Mouse (Mus musculus) mouse embryonic stem cell (cell line): ENCODE measurements around the gene Foxa1.

Source experiments
- in situ Hi-C, 2 experiments: fragments of 300-500 bp; cut with MboI; formaldehyde crosslinking; loops; 1 replicate in 1 of 2; 3 replicates in 1 of 2; pipeline ENCODE4 v1.14.3; 2019 to 2020; ENCODE audit warnings: low sequenced_read_pairs in 2 of 2, low pct_unique_long_range_greater_than_20kb in 1 of 2, mixed read lengths in 1 of 2; ENCODE audit not compliant: unreplicated experiment in 1 of 2

The Foxa1 gene

GRCm38 (mm10) chr12:57546415-57547201 is at the start of gene Foxa1:
Gene Foxa1, minus strand, starts transcription at chr12:57546916.
- in situ Hi-C loops: loop anchor here (5.0 to 25.0 kb wide), 6 partner anchors 262 to 1022 kb away; partner anchors contain the start of genes Pax9 (in 2 of the 2), Mipol1 (in 1 of the 2), Nkx2-9 (in 1 of the 2) and Prps1l3 (in 1 of the 2)

DNA sequence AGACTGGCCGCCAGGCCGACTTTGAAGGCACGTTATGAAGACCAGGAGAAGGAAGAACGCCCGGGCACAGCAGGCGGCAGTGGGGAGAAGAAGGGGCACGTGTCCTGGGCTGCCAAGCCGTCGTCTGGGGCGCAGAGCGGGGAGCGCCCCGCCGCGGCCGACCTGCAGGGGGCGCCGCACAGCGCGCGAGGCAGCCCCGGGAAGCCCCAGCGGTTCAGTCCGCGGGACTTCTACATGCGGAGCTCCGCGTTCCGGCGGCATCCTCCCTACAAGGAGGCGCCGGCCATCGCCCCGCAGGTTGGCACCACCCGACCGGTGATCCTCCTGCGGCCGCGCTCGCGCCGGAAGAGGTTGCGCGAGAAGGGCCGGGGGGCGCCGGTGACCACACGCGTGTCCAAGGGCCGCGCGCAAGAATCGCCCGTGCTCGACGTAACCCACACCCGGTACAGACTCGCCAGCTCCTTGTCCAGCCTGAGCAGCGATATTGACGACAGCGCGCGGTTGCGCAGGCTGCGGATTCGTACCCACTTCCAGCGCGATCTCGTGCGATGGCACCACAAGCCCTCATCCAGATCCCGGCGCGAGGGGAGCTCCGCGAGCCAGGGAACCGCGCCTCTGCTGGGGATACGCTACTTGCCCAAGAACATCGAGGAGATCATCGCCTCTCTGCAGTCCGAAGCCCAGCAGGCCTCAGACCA is 29.4 kb upstream of the Foxa1 start:
- in situ Hi-C loops: no loop called here

DNA sequence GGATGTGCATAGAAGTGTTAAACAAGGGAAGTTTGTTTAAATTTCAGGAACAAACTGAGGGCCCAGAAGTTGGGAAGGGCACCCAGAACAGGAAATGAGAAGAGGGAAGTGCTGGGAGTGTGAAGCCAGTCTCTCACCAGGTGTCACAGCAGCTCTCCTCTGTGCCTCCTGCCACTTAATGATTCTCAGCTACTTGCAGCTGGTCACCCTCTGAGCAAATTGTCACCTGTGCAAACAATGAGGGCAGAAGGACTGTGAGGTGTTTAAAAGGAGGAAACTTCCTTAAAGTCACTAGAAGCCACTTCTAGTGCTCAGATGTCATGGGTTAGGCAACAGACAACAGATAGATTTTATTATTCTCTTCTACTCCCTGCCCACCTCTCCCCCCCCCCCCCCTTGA is 25.7 kb upstream of the Foxa1 start:
- in situ Hi-C loops: no loop called here

- in situ Hi-C loops: no loop called here
Observed at GRCm38 (mm10) chr12:57571773-57572172, 25.1 kb upstream of the Foxa1 start.

DNA sequence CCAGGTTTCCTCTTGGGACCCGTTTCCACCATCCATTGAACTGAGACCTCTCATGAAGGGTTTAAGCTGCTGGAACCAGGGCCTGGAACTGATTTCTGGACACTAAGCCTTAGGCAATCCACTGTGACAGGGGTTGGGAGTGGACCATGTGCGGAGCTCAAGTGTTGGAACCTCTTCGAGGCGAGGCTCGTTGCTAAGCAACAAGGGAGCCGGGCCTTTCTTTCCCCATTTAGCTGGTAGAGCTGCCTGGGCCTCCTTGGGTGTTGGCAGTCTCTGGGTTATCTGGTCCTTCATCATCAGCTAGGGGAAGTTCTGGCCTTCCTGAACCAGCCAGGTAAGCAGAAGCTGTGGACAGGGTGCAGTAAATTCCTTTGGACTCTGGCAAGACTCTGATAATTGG is 17.2 kb upstream of the Foxa1 start, which contains the start of gene Ttc6:
Gene Ttc6, plus strand, starts transcription at position 205 of the 400 bp plus-strand sequence.
- in situ Hi-C loops: no loop called here

GRCm38 (mm10) chr12:57554091-57554490 is 7.4 kb upstream of the Foxa1 start:
- in situ Hi-C loops: no loop called here

DNA sequence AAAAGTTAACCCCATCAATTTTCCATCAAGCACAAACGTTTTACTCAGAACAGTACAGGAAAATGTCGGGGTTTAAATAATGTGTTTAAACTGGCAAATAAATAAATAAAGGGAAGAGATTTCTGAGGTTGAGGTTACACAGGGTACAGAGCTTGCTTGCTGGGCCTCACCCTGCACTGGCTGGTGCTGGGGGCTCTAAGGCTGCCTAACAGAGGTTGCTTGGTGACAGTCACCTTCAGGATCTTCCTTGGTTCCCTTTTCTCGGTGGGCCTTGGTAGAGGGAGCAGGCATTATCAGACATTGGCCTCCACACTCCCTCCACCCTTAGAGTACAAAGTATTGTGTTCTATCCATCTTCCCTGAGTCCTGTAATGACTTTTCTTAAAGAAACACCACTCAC is 5.6 kb upstream of the Foxa1 start:
- in situ Hi-C loops: no loop called here

DNA sequence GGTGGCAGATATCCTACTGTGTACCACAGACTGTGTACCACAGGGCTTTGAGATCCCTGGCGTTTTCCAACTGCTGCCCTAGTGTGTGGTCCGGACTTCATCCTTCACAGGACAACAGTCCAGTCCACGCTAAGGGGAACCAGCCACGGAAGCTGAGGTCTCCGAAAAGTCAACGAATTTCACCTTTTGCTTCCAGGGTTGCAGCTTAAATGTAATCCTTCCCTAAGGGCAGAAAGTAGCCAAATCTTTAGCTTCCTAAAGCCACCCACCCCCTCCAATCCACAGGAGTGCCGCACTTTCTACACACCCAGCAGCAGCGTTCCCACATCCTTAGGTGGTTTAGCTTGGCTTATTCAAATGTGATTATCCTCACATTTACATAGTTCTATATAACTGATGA is 4.2 kb upstream of the Foxa1 start:
- in situ Hi-C loops: no loop called here

- in situ Hi-C loops: no loop called here
Observed at GRCm38 (mm10) chr12:57550181-57550808, 3.6 kb upstream of the Foxa1 start.

DNA sequence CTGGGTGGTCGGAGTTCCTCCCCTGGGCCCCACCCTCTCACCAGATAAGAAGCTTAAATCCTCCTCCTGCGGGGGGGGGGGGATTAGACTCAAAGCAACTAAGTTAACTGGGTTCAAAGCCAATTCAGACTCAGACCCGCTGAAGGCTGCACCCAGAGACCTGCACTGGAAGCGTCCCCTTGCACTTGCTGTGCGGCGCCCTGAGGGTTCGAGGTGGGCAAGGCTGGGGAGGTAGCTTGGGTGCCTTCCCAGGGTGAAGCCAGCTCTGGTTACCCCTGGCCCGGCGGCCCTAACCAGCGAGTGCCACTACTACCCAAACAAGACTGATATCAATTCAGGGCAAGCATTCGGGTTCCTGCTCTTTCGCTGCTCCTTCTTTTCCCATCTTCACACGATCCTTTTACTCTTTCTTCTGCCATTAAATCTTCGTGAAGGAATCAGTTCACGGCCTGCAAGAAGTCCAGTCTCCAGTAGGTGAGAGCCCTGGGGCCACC is 3.0 kb upstream of the Foxa1 start:
- in situ Hi-C loops: loop anchor here (5.0 to 25.0 kb wide), 6 partner anchors 265 to 1025 kb away; partner anchors contain the start of genes Pax9 (in 2 of the 2), Mipol1 (in 1 of the 2), Nkx2-9 (in 1 of the 2) and Prps1l3 (in 1 of the 2)

DNA sequence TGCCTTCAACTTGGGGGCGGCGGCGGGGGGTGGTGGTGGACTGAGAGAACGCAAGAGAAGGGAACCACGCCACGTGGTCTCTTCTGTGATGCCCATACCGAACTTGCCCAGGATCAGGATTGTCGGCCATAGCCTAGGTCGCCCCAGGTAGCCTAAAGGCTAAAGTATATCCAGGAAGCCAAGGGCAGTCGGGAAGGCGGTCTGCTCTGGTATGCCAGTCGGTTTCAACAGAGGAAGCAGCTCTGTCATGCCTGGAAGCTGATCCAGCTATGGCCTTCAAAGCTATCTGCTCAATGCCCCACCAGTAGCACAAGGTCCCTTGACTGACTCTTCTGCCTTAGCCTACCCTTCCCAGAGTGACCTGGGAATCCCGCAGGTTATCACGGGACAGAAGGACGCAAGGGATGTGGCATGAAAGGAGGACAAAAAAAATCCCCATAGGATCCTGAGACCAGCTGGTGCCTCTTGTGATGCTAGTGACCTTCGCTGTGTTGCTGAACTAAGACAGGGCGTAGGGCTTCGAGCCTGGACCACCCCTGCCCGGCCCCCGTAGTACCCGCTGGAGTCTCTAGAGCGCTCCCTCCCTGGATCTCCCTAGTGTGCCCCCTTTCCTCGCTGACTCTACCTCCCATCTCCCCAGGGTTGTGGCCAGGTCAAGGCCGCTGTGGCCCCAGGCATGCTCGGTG is 2.4 kb upstream of the Foxa1 start:
- in situ Hi-C loops: loop anchor here (5.0 to 25.0 kb wide), 6 partner anchors 264 to 1024 kb away; partner anchors contain the start of genes Pax9 (in 2 of the 2), Mipol1 (in 1 of the 2), Nkx2-9 (in 1 of the 2) and Prps1l3 (in 1 of the 2)

- in situ Hi-C loops: loop anchor here (5.0 to 25.0 kb wide), 6 partner anchors 264 to 1024 kb away; partner anchors contain the start of genes Pax9 (in 2 of the 2), Mipol1 (in 1 of the 2), Nkx2-9 (in 1 of the 2) and Prps1l3 (in 1 of the 2)
Observed at GRCm38 (mm10) chr12:57548352-57548980, 1.8 kb upstream of the Foxa1 start.

- in situ Hi-C loops: loop anchor here (5.0 to 25.0 kb wide), 6 partner anchors 263 to 1023 kb away; partner anchors contain the start of genes Pax9 (in 2 of the 2), Mipol1 (in 1 of the 2), Nkx2-9 (in 1 of the 2) and Prps1l3 (in 1 of the 2)
Observed at GRCm38 (mm10) chr12:57547890-57548289, 1.2 kb upstream of the Foxa1 start.

DNA sequence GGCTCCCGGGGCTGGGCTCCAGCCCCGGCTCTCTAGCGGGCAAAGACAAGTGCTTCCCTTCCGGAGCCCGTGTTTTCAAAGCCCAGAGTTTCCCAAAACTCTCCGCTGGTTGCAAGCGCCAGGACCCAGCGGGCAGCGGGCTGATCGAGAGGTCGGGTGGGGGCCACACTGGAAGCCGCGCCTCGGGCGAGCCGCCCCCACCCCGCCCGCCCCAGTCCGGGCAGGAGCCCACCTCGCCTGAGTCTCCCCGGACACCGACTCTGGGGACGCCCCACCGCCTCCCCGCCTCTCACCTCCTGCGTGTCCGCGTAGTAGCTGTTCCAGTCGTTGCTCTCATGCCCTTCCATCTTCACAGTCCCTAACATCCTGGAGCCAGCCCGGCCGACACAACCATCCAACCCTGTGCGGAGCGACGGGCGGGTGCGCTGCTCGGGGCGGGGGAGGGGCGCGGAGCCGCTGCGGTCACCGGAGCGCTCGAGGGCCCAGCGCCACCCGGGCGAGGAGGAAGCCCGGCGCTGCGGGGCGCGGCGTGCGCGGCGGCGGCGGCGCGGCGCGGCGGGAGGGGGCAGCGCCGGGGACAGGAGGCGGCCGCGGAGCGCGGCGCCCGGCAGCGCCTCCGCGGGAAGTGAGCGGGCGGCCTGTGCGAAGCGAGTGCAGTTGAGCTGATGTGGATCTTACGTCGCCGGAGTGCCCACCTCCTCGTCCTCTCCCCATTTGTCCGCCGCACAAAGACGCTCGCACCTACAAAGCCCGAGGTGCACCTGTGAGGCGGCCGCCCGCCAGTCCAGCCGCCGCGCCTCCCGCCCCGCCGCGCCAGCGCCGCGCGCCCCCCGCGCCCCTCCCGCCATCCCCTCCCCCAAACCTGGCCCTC is 1.1 kb downstream of the Foxa1 start:
- in situ Hi-C loops: loop anchor here (5.0 to 25.0 kb wide), 6 partner anchors 261 to 1021 kb away; partner anchors contain the start of genes Pax9 (in 2 of the 2), Mipol1 (in 1 of the 2), Nkx2-9 (in 1 of the 2) and Prps1l3 (in 1 of the 2)

DNA sequence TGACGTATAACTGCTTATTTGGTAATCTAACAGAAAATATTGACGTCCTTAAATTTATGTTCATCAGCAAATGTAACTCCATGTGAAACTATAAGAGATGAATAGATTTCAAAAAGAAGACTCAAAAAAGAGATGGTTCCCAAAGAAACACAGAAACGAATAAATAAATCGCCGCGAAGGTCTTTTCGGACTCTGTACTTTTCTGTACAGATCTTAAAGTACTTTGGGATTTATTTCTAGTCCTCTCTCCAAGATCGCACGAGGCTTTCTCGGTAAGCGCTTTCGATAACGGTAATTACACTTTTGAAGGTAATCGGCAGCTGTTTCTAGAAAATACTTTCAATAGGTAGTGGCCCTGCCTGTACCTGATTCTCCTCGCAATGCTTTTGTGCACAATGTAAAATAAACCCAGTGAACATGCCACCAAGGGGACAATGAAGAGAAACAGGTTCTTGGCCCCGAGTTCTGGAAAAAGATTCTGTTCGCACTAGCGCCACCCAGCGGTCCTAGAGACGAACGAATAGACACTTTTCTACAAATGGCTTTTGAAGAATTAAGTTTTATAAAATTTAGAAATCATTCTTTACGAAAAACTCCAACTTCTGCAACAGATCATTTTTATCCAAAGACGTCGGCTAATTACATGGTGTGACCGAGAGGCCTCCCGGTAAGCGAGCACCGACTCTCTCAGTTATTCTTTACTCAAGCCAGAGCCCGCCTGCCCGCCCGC is 1.9 kb downstream of the Foxa1 start:
- in situ Hi-C loops: loop anchor here (5.0 to 25.0 kb wide), 6 partner anchors 260 to 1020 kb away; partner anchors contain the start of genes Pax9 (in 2 of the 2), Mipol1 (in 1 of the 2), Nkx2-9 (in 1 of the 2) and Prps1l3 (in 1 of the 2)
